Mouse (Mus musculus): ENCODE measurements around the gene Car5a.

DNA sequence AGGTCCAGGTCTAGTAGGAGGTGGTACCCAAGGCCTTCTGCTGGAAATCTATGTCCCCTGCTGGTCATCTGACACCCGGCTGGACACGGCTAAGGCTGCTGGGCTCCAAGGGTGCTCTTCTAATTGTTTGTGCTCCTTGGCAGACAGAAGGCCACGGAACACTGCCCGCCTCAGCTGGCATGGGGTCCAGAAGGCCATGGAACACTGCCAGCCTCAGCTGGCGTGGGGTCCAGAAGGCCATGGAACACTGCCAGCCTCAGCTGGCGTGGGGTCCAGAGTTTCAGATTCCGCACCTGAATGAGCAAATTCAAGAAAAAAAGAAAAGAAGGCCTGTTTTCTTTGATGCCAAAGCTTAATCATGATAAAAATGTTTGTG, 36.8 kb upstream of the Car5a start:
- TF ChIP-seq GABPA (IDR thresholded peaks at IDR 0.05; ENCODE audit: low read depth, low read length), result no peak
- no peak for TF ChIP-seq USF2 (IDR thresholded peaks at IDR 0.05; ENCODE audit: borderline replicate concordance in 1 of 2, insufficient read depth in 1 of 2, low read depth in 1 of 2, low read length in 2 of 2)
